In genomic region chr14:26662488-26662887, GRCm38 (mm10) we compare ENCODE assay signal across 20 mouse cellular contexts. TPM values are rescaled to one million over a fixed set of nuclear protein-coding genes. Genes with fewer than 3 reads are reported as not detected.
A peak's percentile ranks its signal among the peaks of the same experiment; 100 is the strongest.
DNase-seq lines count a peak whose midpoint lies in the region; ATAC-seq lines count a peak whose summit lies in the region.
"Had no signal": no experiment of that assay in that cellular context is flagged by ENCODE, and none has a peak within 500 bp of the region (broad histone marks: within the 10 kb centered on the region; RNA-seq: fewer than 3 reads in every experiment).

No protein-coding gene starts in this region.

- H3K4me3 ChIP-seq in liver, embryonic 11.5 days (ENCODE audit: low read depth, low read length), result no peak overlapping the region
- H3K4me3 ChIP-seq in liver, embryonic 12.5 days, result no peak overlapping the region
- no peak overlapping the region for H3K4me3 ChIP-seq in liver, embryonic 16.5 days (ENCODE audit: low read depth, low read length)
- no peak overlapping the region for H3K4me3 ChIP-seq in hindbrain, embryonic 12.5 days
- H3K4me3 ChIP-seq: embryonic facial prominence, embryonic 12.5 days; forebrain, embryonic 15.5 days; heart, embryonic 12.5 days had no signal

- 0 out of 2 replicates have a peak overlapping the region, but pooled peaks have one; percentile 0 for H3K27ac ChIP-seq in liver, embryonic 11.5 days (ENCODE audit: low read depth, low read length)
- H3K27ac ChIP-seq in liver, embryonic 12.5 days, result peak overlapping the region; percentile 45; the same call in 1 of the 2 replicates
- peak overlapping the region; percentile 8; the same call in 1 of the 2 replicates for H3K27ac ChIP-seq in liver, embryonic 16.5 days (ENCODE audit: low read length)
- no peak overlapping the region for H3K27ac ChIP-seq in hindbrain, embryonic 12.5 days
- H3K27ac ChIP-seq: embryonic facial prominence, embryonic 12.5 days; forebrain, embryonic 15.5 days had no signal

- H3K4me1 ChIP-seq in liver, embryonic 11.5 days (replicated peaks; ENCODE audit: control insufficient read depth, insufficient read depth, low read length), result peaks cover 7% of the 10 kb centered on the region
- peaks cover 30% of the 10 kb centered on the region for H3K4me1 ChIP-seq in liver, embryonic 12.5 days
- H3K4me1 ChIP-seq in liver, embryonic 16.5 days (ENCODE audit: control insufficient read depth, low read depth, low read length), result peaks cover 13% of the 10 kb centered on the region
- peaks cover 15% of the 10 kb centered on the region for H3K4me1 ChIP-seq in hindbrain, embryonic 12.5 days

- WGBS in liver, embryonic 11.5 days, result 75% methylated on average over 2 of the region's 2 CpGs
- 45% methylated on average over 2 of the region's 2 CpGs for WGBS in liver, embryonic 12.5 days (ENCODE audit: insufficient replicate concordance)
- WGBS in liver, embryonic 16.5 days (ENCODE audit: insufficient replicate concordance), result 48% methylated on average over 2 of the region's 2 CpGs
- WGBS in hindbrain, embryonic 12.5 days, result 96% methylated on average over 2 of the region's 2 CpGs

- no peaks in the 10 kb centered on the region for H3K9me3 ChIP-seq in liver, embryonic 11.5 days (ENCODE audit: control insufficient read depth, low read length)
- no peaks in the 10 kb centered on the region for H3K9me3 ChIP-seq in liver, embryonic 12.5 days (replicated peaks)
- no peaks in the 10 kb centered on the region for H3K9me3 ChIP-seq in liver, embryonic 16.5 days (replicated peaks; ENCODE audit: control insufficient read depth, low read length)
- no peaks in the 10 kb centered on the region for H3K9me3 ChIP-seq in hindbrain, embryonic 12.5 days (replicated peaks)
- H3K9me3 ChIP-seq: embryonic facial prominence, embryonic 12.5 days; forebrain, embryonic 15.5 days; G1E; heart, embryonic 12.5 days had no signal

- no peak overlapping the region for H3K4me2 ChIP-seq in liver, embryonic 11.5 days
- H3K4me2 ChIP-seq in liver, embryonic 12.5 days, result no peak overlapping the region
- no peak overlapping the region for H3K4me2 ChIP-seq in liver, embryonic 16.5 days (ENCODE audit: low read depth, low read length)
- no peak overlapping the region for H3K4me2 ChIP-seq in hindbrain, embryonic 12.5 days (replicated peaks)
- H3K4me2 ChIP-seq: embryonic facial prominence, embryonic 12.5 days; forebrain, embryonic 15.5 days; heart, embryonic 12.5 days had no signal

- no peak overlapping the region for H3K9ac ChIP-seq in liver, embryonic 11.5 days (ENCODE audit: low read depth, low read length)
- no peak overlapping the region for H3K9ac ChIP-seq in liver, embryonic 12.5 days
- no peak overlapping the region for H3K9ac ChIP-seq in liver, embryonic 16.5 days (ENCODE audit: low read depth, low read length)
- H3K9ac ChIP-seq in hindbrain, embryonic 12.5 days, result no peak overlapping the region
- H3K9ac ChIP-seq: embryonic facial prominence, embryonic 12.5 days; forebrain, embryonic 15.5 days; heart, embryonic 12.5 days had no signal

- no peaks in the 10 kb centered on the region for H3K27me3 ChIP-seq in liver, embryonic 11.5 days (replicated peaks; ENCODE audit: control insufficient read depth, insufficient read depth, low read length)
- H3K27me3 ChIP-seq in liver, embryonic 12.5 days (replicated peaks), result no peaks in the 10 kb centered on the region
- H3K27me3 ChIP-seq in liver, embryonic 16.5 days (ENCODE audit: control insufficient read depth, insufficient read depth, low read depth, low read length), result no peaks in the 10 kb centered on the region
- H3K27me3 ChIP-seq in hindbrain, embryonic 12.5 days, result no peaks in the 10 kb centered on the region
- H3K27me3 ChIP-seq: embryonic facial prominence, embryonic 12.5 days; forebrain, embryonic 15.5 days; heart, embryonic 12.5 days had no signal

- intact Hi-C loops in heart, postnatal 36 days (cut with DNase I), result no loop called here

- DNase-seq in liver, embryonic 11.5 days (ENCODE audit: low spot score), result no peak
- no peak for DNase-seq in liver
- no peak for DNase-seq in heart, postnatal 36 days
- no peak for DNase-seq in adrenal gland, adult 8-10 months
- DNase-seq: adrenal gland, postnatal 14 days; B cell, adult 2 months; cerebellum, adult 11-12 months; cerebellum, adult 9-10 months; cerebellum, postnatal 25 days; gastrocnemius, postnatal 10 days; heart, adult 18-20 months had no signal

- no peak for ATAC-seq in liver, embryonic 11.5 days (replicated peaks; ENCODE audit: low FRiP score)
- peak; percentile 52; the same call in 1 of the 2 replicates for ATAC-seq in liver, embryonic 12.5 days
- peak; percentile 58 for ATAC-seq in liver, embryonic 16.5 days (ENCODE audit: low read depth)
- ATAC-seq in hindbrain, embryonic 12.5 days (ENCODE audit: low FRiP score), result no peak
- ATAC-seq: CD4-positive, CD25-positive, alpha-beta regulatory T cell, adult 4 months; forebrain, embryonic 15.5 days had no signal

- peaks cover 3% of the 10 kb centered on the region; the same call in 1 of the 2 replicates for H3K36me3 ChIP-seq in liver, embryonic 11.5 days (ENCODE audit: control insufficient read depth, insufficient read depth, low read length)
- H3K36me3 ChIP-seq in liver, embryonic 12.5 days, result peaks cover 67% of the 10 kb centered on the region
- peaks cover 12% of the 10 kb centered on the region for H3K36me3 ChIP-seq in liver, embryonic 16.5 days (ENCODE audit: control insufficient read depth, insufficient read depth)
- H3K36me3 ChIP-seq in hindbrain, embryonic 12.5 days, result peaks cover 27% of the 10 kb centered on the region

RNA-seq across cellular contexts. Expression of gene Pde12, which starts 7.2 kb away (rescaled TPM):
- 15.1 and 16.7 TPM in 2 replicates for polyA plus RNA-seq in liver, embryonic 11.5 days (2014; fragmentation: Nextera tagmentation; extraction: Ambion mirVana)
- polyA plus RNA-seq in liver, embryonic 12.5 days (2016; fragmentation: Nextera tagmentation; extraction: Ambion mirVana), result 11.1 and 11.3 TPM in 2 replicates
- polyA plus RNA-seq in liver, embryonic 16.5 days (2015; fragmentation: Nextera tagmentation; extraction: Ambion mirVana), result 4.6 TPM in 2 replicates
- total RNA-seq in heart, postnatal 36 days (2021), result 1 to 10 TPM; 4.5 to 4.6 TPM
- 12.3 and 12.4 TPM in 2 replicates for polyA plus RNA-seq in hindbrain, embryonic 12.5 days (2016; fragmentation: Nextera tagmentation; extraction: Ambion mirVana)
- 10 to 100 TPM in 2 of 4 experiments, 1 to 10 TPM in 2; 9.7 to 11.6 (median 10.4) TPM for total RNA-seq in adrenal gland, adult 8-10 months (2022)

RNA-seq across cellular contexts. Expression of gene Arf4, which starts 24.6 kb away (rescaled TPM):
- polyA plus RNA-seq in liver, embryonic 11.5 days (2014; fragmentation: Nextera tagmentation; extraction: Ambion mirVana), result 347 and 363 TPM in 2 replicates
- polyA plus RNA-seq in liver, embryonic 12.5 days (2016; fragmentation: Nextera tagmentation; extraction: Ambion mirVana), result 203 and 206 TPM in 2 replicates
- 154 and 161 TPM in 2 replicates for polyA plus RNA-seq in liver, embryonic 16.5 days (2015; fragmentation: Nextera tagmentation; extraction: Ambion mirVana)
- 10 to 100 TPM; 66.7 to 78.0 TPM for total RNA-seq in heart, postnatal 36 days (2021)
- 556 and 628 TPM in 2 replicates for polyA plus RNA-seq in hindbrain, embryonic 12.5 days (2016; fragmentation: Nextera tagmentation; extraction: Ambion mirVana)
- total RNA-seq in adrenal gland, adult 8-10 months (2022), result 100 to 1,000 TPM; 158 to 182 (median 166) TPM

RNA-seq across cellular contexts. Expression of gene Dnah12, which starts 30.6 kb away (rescaled TPM):
- polyA plus RNA-seq in liver, embryonic 11.5 days (2014; fragmentation: Nextera tagmentation; extraction: Ambion mirVana), result 0.07 and 0.09 TPM in 2 replicates
- polyA plus RNA-seq in liver, embryonic 12.5 days (2016; fragmentation: Nextera tagmentation; extraction: Ambion mirVana), result 0.05 and 0.06 TPM in 2 replicates
- 0.01 and 0.02 TPM in 2 replicates for polyA plus RNA-seq in liver, embryonic 16.5 days (2015; fragmentation: Nextera tagmentation; extraction: Ambion mirVana)
- under 1 TPM; 0.03 TPM for total RNA-seq in heart, postnatal 36 days (2021)
- polyA plus RNA-seq in hindbrain, embryonic 12.5 days (2016; fragmentation: Nextera tagmentation; extraction: Ambion mirVana), result 0.08 and 0.26 TPM in 2 replicates
- total RNA-seq in adrenal gland, adult 8-10 months (2022), result under 1 TPM; 0.06 to 0.21 (median 0.09) TPM
- total RNA-seq: adrenal gland, postnatal 14 days; gastrocnemius, postnatal 10 days had no signal
- polyA plus RNA-seq: embryonic facial prominence, embryonic 12.5 days; G1E; hindbrain, embryonic 11.5 days had no signal

Comparison
In these comparisons a context has a peak if more than half of its experiments do, and no peak if none do; other contexts are left out.
1. ATAC-seq: peak in liver, embryonic 12.5 days (single experiment) and liver, embryonic 16.5 days (single experiment); none in liver, embryonic 11.5 days (single experiment) and hindbrain, embryonic 12.5 days (single experiment).